Mouse (Mus musculus) activated CD4-positive, CD25-positive, alpha-beta regulatory T cell, adult 4 months (primary cell): Measurements from ENCODE around the gene Nags. TPM values are rescaled to one million over a fixed set of nuclear protein-coding genes. Genes with fewer than 3 reads are reported as not detected.

Experiments used
- ATAC-seq: one replicate; pipeline ENCODE4 v1.8.0; 2017
- polyA plus RNA-seq, 2 experiments: library from polyadenylated mRNA; unstranded; fragments of 100-300 nt; shearing (Covaris generic); gene quantifications; one replicate each; pipeline ENCODE4 v1.2.1; 2017

Nags gene
- polyA plus RNA-seq, result not detected

GRCm38 (mm10) chr11:102145471-102146001 lies at the start of gene Nags:
TSS of gene Nags (plus strand) at chr11:102145513.
- ATAC-seq, result no peak

DNA sequence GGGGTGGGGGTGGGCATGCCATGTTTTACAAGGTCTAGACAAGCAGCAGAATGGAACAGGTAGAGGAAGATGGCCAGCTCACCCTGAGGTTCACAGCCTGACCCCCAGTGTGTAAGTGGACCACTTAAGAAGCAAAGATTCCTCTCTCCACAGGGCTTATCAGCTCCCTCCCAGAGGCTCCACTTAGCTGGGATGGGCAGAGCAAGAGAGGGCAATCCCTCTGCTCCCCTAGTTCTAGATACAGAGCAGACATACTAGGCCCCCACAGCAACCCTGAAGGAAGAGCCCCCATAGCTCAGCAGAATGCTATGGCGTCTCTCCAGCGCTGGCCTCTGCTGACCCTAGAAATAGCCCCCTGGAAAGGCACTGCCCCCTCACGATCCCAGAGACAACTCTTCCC lies 49.6 kb upstream of the Nags start:
- ATAC-seq, result no peak

GRCm38 (mm10) chr11:102096446-102096845 lies 48.9 kb upstream of the Nags start:
- no peak for ATAC-seq

GRCm38 (mm10) chr11:102096887-102097391 lies 48.4 kb upstream of the Nags start:
- no peak for ATAC-seq

DNA sequence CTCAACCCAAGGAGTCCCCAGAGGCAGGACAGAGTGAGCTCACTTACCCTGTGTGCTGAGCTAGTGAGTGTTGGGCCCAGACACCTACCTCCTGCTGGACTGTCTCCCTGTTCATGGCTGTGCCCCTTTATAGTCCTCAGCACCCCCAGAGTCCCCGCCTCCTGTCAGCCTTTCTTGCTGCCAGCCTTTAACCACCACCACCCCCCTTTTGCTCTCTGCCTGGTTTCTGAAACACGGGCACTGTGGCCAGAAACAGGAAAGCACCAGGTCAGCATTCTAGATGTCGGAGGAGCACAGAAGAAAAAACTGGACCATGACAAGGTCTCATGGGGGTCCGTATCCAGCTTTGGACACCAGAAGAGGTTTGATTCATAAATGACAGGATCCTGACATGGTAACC lies 44.1 kb upstream of the Nags start, which contains the start of gene Ppy:
Gene Ppy (minus strand): TSS at position 101 of the 400 bp plus-strand sequence.
- ATAC-seq, result no peak

DNA sequence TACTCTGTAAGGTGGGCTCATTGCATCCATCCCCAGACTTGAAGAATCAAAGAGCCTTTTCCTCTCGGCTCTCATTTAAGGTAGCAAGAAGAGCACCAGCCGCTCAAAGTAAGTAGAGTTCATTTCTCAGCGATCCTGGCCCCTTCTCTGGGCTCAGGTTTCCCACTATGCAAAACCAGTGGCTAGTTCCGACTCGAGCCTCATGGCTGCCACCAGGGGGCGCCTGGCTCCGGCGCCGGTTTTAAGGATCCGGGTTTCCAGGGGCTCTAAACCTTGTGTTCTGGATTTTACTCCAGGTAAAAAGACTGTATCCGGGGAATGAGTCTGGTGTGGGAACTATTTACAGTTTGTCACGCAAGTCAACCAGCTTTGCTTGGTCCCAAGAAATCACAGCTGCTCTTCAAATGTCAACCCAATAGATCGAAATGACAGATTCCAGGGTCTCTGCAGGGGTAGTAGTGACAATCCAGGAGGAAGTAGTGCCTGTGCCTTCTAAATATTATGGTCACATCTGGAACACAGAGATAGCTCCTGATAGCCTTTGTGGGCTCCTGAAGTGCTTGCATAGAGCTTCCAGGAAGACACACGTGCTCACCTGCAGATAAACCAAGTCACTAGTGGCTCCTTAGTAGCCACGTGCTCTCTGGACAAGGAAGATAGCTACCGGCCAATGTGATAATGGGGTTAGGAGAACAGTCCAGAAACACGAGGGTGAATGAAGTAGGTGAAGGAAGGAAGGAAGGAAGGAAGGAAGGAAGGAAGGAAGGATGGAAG lies 42.6 kb upstream of the Nags start:
- ATAC-seq, result no peak

DNA sequence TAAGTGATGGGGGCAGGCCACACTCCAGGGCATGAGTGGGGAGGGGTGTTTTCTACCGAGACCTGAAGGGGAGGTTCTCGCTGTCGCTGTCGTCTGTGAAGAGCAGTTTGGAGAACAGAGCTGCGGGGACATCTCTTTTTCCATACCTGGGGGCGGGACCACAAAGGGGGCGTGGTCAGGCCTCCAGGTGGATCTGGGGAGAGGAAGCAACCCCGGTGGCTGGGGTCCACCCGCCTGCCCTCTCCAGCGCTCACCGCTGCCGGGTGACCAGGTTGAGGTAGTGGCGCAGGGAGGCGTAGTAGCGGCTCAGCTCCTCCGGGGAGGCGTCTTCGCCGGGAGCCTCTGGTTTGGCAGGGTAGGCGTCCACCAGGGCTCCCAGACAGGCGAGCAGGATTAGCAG lies 38.4 kb upstream of the Nags start:
- no peak for ATAC-seq

DNA sequence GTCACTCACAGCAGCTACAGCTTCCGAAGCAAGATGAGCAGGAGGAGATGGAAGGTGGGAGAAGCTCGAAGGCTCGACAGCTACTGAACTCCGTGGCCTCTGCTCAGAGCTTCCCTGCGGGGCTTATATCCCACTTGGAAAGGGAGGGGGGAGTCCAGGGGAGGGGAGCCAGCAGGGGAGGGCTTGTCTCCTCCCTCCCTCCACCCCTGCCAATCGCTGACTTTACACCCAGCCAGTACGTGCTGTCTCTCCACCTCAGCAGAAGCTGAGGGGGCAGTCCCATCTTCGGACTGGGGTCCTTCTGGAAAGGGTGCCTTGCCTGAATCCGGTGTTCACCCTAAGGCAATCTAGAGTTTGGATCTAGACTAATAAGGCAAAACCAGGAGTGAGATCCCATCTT lies 37.6 kb upstream of the Nags start, which contains the start of gene Pyy:
Gene Pyy (minus strand): TSS at position 101 of the 400 bp plus-strand sequence.
- ATAC-seq, result no peak

DNA sequence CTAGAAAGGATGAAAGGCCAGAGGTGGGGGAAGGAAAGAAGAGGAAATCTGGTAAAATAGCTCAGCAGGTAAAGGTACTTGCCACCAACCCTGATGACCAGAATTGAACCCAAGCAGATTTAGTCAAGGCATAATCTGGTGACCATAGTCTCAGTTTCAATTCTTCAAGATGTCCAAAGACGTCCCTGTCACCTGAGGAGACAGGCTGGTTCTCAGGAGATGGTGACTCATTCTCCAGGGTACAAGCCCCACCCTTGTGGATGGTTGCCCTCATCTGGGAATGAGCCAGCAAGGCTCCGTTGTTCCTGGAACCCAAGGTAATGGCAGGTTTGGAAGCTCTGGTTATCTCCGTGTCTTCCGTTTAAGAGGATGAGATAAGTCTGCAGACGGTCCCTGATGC lies 33.7 kb upstream of the Nags start:
- ATAC-seq, result no peak

GRCm38 (mm10) chr11:102116241-102116640 lies 29.1 kb upstream of the Nags start:
- no peak for ATAC-seq

DNA sequence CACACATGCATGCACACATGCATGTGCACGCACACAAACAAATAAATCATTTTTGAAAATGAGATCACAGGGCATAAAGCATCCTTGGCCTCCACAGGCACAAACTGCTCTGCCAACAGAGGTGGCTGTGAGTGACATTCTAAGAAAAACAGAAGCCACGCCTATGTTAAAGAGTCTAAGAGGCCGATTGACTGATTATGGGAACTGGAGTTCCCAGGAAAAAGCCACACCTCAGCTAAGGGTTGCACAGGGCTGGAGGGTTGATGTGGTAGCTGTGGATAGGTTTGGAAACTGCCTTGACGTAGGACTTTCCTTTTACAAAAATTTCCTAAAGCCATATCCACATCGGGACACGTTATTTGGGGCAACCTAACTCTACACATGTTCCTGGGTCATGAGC lies 27.9 kb upstream of the Nags start:
- ATAC-seq, result no peak

DNA sequence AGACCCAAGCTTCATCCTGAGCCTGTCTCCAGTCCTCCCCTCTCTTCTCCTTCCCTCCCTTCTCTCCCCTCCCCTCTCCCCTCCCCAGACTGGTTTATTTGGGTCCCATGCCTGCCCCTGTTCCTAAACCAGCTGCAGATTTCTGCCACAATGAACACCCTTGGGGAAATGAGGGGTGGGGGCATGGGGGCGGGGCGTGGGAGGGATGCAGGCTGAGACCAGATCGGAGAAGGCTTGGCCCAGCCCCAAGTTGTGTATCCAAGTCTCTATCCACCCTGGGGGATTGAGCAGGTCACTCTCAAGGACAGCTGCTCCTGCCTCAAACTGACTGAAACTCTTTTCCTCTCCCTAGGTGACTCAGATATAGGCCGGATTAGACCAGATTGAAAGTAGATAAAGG lies 10.8 kb upstream of the Nags start:
- ATAC-seq, result no peak

GRCm38 (mm10) chr11:102137625-102138446 lies 7.5 kb upstream of the Nags start:
- no peak for ATAC-seq

GRCm38 (mm10) chr11:102138447-102138740 lies 6.9 kb upstream of the Nags start:
- no peak for ATAC-seq

GRCm38 (mm10) chr11:102140508-102140907 lies 4.8 kb upstream of the Nags start:
- ATAC-seq, result no peak

DNA sequence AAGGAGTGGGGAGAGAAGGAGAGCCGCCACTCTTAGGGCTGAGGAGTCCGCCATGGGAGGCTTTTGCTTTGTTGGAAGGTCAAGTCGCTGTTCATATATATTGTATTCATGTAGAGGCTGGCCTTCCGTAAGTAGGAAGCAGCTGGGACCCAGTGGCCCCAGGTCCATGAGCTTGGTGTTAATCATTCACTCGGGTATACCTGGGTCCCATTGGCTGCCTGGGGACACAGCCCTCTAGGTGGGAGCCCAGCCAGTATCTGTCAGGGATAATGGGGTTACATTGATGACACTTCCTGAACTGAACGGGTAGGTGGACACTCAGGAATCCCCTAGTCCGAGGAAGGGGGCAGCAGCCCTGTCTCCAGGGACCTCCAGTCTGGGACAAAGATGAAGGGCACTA lies 3.0 kb upstream of the Nags start:
- no peak for ATAC-seq

- ATAC-seq, result no peak
Observed at GRCm38 (mm10) chr11:102144957-102145470, 299 bp upstream of the Nags start.

GRCm38 (mm10) chr11:102146005-102146404 lies 692 bp downstream of the Nags start:
- ATAC-seq, result no peak

GRCm38 (mm10) chr11:102146531-102146930 lies 1.2 kb downstream of the Nags start:
- no peak for ATAC-seq

- ATAC-seq, result no peak
Observed at GRCm38 (mm10) chr11:102147213-102147989, 2.1 kb downstream of the Nags start.

- ATAC-seq, result peak; percentile 40
Observed at GRCm38 (mm10) chr11:102156039-102156785, 10.9 kb downstream of the Nags start, which contains the start of gene Tmem101. TSS of gene Tmem101 (minus strand) at chr11:102156404.

DNA sequence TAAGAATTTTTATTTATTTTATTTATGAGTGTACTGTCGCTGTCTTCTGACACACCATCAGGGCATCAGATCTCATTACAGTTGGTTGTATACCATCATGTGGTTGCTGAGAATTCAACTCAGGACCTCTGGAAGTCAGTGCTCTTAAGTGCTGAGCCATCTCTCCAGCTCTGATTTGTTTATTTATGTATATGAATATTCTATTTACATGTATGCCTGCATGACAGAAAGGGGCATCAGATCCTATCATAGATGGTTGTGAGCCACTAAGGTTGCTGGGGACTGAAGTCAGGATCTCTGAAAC lies 11.4 kb downstream of the Nags start:
- no peak for ATAC-seq
